Mouse (Mus musculus) lung, postnatal 0 days (tissue): ENCODE results near the gene Usp30. TPM values are rescaled to one million over a fixed set of nuclear protein-coding genes. Genes with fewer than 3 reads are reported as not detected.

Experiments
- ATAC-seq: fragments of 200-750 bp; cut with Nextera tagmentation; 2 replicates; pipeline ENCODE4 v1.8.0; 2017; ENCODE audit warnings: moderate library complexity
- DNase-seq: peaks from one replicate; pipeline ENCODE4 v3.0.0-alpha.2; 2016; ENCODE audit warnings: low spot score
- H3K27ac ChIP-seq: fragments of 300-500 bp; sonication (generic); 2 replicates; pipeline ENCODE4 v1.5.1; 2014; ENCODE audit warnings: antibody characterized with exemption, mild to moderate bottlenecking, low read length, mixed read lengths
- H3K27me3 ChIP-seq: fragments of 300-500 bp; sonication (generic); replicated peaks from 2 replicates; pipeline ENCODE4 v1.6.1; 2014; ENCODE audit warnings: low read length, mixed read lengths; ENCODE audit not compliant: insufficient read depth
- H3K36me3 ChIP-seq: fragments of 300-500 bp; sonication (generic); 2 replicates; pipeline ENCODE4 v1.6.1; 2014; ENCODE audit warnings: low read length, mixed read lengths; ENCODE audit not compliant: insufficient read depth
- H3K4me1 ChIP-seq: fragments of 300-500 bp; sonication (generic); 2 replicates; pipeline ENCODE4 v1.6.1; 2014; ENCODE audit warnings: antibody characterized with exemption, low read depth, low read length, mixed read lengths; ENCODE audit not compliant: insufficient read depth
- H3K4me2 ChIP-seq: fragments of 300-500 bp; sonication (generic); replicated peaks from 2 replicates; pipeline ENCODE4 v1.6.1; 2014; ENCODE audit warnings: low read depth, mild to moderate bottlenecking, low read length, moderate library complexity, mixed read lengths
- H3K4me3 ChIP-seq: fragments of 300-500 bp; sonication (generic); 2 replicates; pipeline ENCODE4 v1.5.1; 2014; ENCODE audit warnings: low read depth, low read length
- H3K9ac ChIP-seq: fragments of 300-500 bp; sonication (generic); replicated peaks from 2 replicates; pipeline ENCODE4 v1.6.1; 2014; ENCODE audit warnings: low read depth, mild to moderate bottlenecking
- H3K9me3 ChIP-seq: fragments of 300-500 bp; sonication (generic); 2 replicates; pipeline ENCODE4 v1.6.1; 2016; ENCODE audit warnings: low read length, mixed read lengths
- CTCF ChIP-seq: IDR thresholded peaks from 2 replicates; pipeline ENCODE4 v1.5.1; 2016; ENCODE audit warnings: antibody characterized with exemption, mild to moderate bottlenecking
- EP300 ChIP-seq: IDR thresholded peaks from 2 replicates; pipeline ENCODE4 v1.6.1; 2016; ENCODE audit warnings: antibody characterized with exemption, mild to moderate bottlenecking, control low read depth
- WGBS: fragments of 180-500 bp; shearing (Covaris S2); extraction: QIAGEN DNeasy Blood & Tissue Kit; methylation state at CpG from one replicate; pipeline ENCODE4 v1.1.7; 2014; 5-methylcytosine and 5-hydroxymethylcytosine counted together
- polyA plus RNA-seq: library from polyadenylated mRNA; unstranded; fragments of >200 nt; fragmentation: Nextera tagmentation; extraction: Ambion mirVana; gene quantifications from 2 replicates; pipeline ENCODE4 v1.2.1, GENCODE M21; 2015

Gene Usp30
- polyA plus RNA-seq, 1 experiment from 2014 or later = 8.7 TPM

DNA sequence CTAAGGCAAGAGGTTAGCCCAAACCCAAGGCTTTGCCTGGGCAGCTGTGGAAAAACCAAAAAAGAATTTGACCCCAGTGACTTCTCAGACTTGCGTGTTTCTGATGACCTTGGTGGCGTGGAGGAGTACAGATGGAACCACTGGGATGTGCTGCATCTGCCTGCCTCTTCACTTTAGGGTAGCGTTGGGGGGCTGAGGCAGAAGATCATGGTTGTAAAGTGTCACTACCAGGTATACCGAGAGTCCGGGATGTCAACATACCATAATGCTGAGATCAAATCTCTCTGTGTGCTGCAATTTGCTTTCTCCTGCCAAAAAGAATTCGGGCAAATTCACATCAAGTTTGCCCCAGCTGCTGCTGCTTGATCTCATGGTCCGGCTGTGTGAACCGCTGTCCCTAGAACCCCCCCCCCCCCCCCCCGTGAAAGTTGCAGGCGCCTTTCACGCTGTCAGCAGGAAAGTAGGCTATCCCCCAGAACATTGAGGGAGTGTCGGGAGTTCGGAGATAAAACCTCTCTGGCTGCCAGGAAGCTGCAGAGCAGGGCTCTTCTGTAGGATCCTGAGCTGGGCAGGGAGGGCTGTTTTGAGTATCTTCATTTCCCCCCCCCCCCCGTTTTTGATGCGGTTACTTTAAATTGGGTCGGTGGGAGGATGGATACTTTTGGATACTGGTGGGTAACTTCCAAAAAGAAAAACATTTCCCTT lies 108.8 kb downstream of the Usp30 start:
- Histone ChIP-seq H3K27ac (no peak overlapping the region), H3K36me3 (no peaks in the 10 kb centered on the region), H3K27me3 (no peaks in the 10 kb centered on the region), H3K4me3 (no peak overlapping the region), H3K9ac (no peak overlapping the region), H3K4me2 (peak overlapping the region; percentile 11; the same call in 1 of the 2 replicates), H3K4me1 (no peaks in the 10 kb centered on the region; the same call in 1 of the 2 replicates), H3K9me3 (no peaks in the 10 kb centered on the region)
- WGBS = 19% methylated on average over 13 of the region's 16 CpGs
- DNase-seq (peak; percentile 26), ATAC-seq (no peak)
- TF ChIP-seq CTCF (no peak), EP300 (no peak)

Other genes starting within 250 kb of the Usp30 start
- gene Selplg, start 232.8 kb upstream of the Usp30 start, polyA plus RNA-seq = 14.6 and 15.1 TPM in 2 replicates
- gene Coro1c, start 156.7 kb upstream of the Usp30 start, polyA plus RNA-seq = 102 and 115 TPM in 2 replicates
- gene Ssh1, start 71.6 kb upstream of the Usp30 start, polyA plus RNA-seq = 13.2 and 14.3 TPM in 2 replicates
- gene Dao, start 61.8 kb upstream of the Usp30 start, polyA plus RNA-seq = not detected in 2 replicates
- gene Svop, start 26.1 kb downstream of the Usp30 start, polyA plus RNA-seq = not detected in 2 replicates
- gene Alkbh2, start 62.8 kb downstream of the Usp30 start, polyA plus RNA-seq = 4.1 and 4.3 TPM in 2 replicates
- 4.5 and 5.5 TPM in 2 replicates for gene Ung, start 64.9 kb downstream of the Usp30 start, polyA plus RNA-seq
- gene Acacb, start 81.1 kb downstream of the Usp30 start, polyA plus RNA-seq = 0.54 and 1.3 TPM in 2 replicates
- gene Foxn4, start 208.3 kb downstream of the Usp30 start, polyA plus RNA-seq = 0.74 and 0.81 TPM in 2 replicates
- gene Myo1h, start 223.7 kb downstream of the Usp30 start, polyA plus RNA-seq = 3.1 and 3.4 TPM in 2 replicates